Mouse (Mus musculus): ENCODE data around the gene Ankrd27. TPM values are rescaled to one million over a fixed set of nuclear protein-coding genes. Genes with fewer than 3 reads are reported as not detected.
A peak's percentile ranks its signal among the peaks of the same experiment; 100 is the strongest.

Ankrd27 gene
- polyA plus RNA-seq, 1 experiment from 2014 or later, result 41.7 TPM

- H3K9ac ChIP-seq, result peak overlapping the region; percentile 33
- H3K9me3 ChIP-seq (replicated peaks), result no peaks in the 10 kb centered on the region
- H3K27me3 ChIP-seq, result peaks cover 45% of the 10 kb centered on the region
- peaks cover 40% of the 10 kb centered on the region for H3K4me1 ChIP-seq
- no peak for ATAC-seq (ENCODE audit: insufficient number of reproducible peaks, low FRiP score, low TSS enrichment, low read depth)
- H3K36me3 ChIP-seq, result no peaks in the 10 kb centered on the region
- peak overlapping the region; percentile 82 for H3K4me3 ChIP-seq (replicated peaks)
- no peak overlapping the region for H3K27ac ChIP-seq (replicated peaks)
- peak overlapping the region; percentile 100 for H3K4me2 ChIP-seq (replicated peaks)
- WGBS, result under 1% methylated on average over 50 of the region's 50 CpGs
These were observed 1.3 kb upstream of the Ankrd27 start for GRCm38 (mm10) chr7:35584786-35585190.

- Histone ChIP-seq H3K27ac (replicated peaks) (peak within 1 kb of the TSS; percentile 81), H3K9me3 (replicated peaks) (no peaks in the 10 kb centered on the region), H3K4me1 (peaks cover 45% of the 10 kb centered on the region), H3K27me3 (peaks cover 45% of the 10 kb centered on the region), H3K9ac (peak within 1 kb of the TSS; percentile 66), H3K4me2 (replicated peaks) (peak within 1 kb of the TSS; percentile 100), H3K36me3 (no peaks in the 10 kb centered on the region), H3K4me3 (replicated peaks) (peak within 1 kb of the TSS; percentile 82)
- peak; percentile 76 for ATAC-seq (ENCODE audit: insufficient number of reproducible peaks, low FRiP score, low TSS enrichment, low read depth)
- WGBS, result under 1% methylated on average over 45 of the region's 45 CpGs
These were observed 621 bp upstream of the Ankrd27 start, which contains the start of gene Rgs9bp for GRCm38 (mm10) chr7:35585191-35586054. TSS of gene Rgs9bp (minus strand) at chr7:35585582.

GRCm38 (mm10) chr7:35586906-35587445, 932 bp downstream of the Ankrd27 start:
- 20% methylated on average over 15 of the region's 15 CpGs for WGBS
- peak overlapping the region; percentile 66 for H3K9ac ChIP-seq
- 0 out of 2 replicates have a peak overlapping the region, but pooled peaks have one; percentile 81 for H3K27ac ChIP-seq (replicated peaks)
- peak overlapping the region; percentile 82 for H3K4me3 ChIP-seq (replicated peaks)
- peak overlapping the region; percentile 100 for H3K4me2 ChIP-seq (replicated peaks)
- no peaks in the 10 kb centered on the region for H3K9me3 ChIP-seq (replicated peaks)
- peaks cover 32% of the 10 kb centered on the region for H3K27me3 ChIP-seq
- peaks cover 3% of the 10 kb centered on the region for H3K36me3 ChIP-seq
- peaks cover 53% of the 10 kb centered on the region for H3K4me1 ChIP-seq
- ATAC-seq (ENCODE audit: insufficient number of reproducible peaks, low FRiP score, low TSS enrichment, low read depth), result no peak

- WGBS, result 79% methylated on average over 5 of the region's 5 CpGs
- no peak overlapping the region for H3K27ac ChIP-seq (replicated peaks)
- 0 out of 2 replicates have a peak overlapping the region, but pooled peaks have one; percentile 1 for H3K4me2 ChIP-seq (replicated peaks)
- ATAC-seq (ENCODE audit: insufficient number of reproducible peaks, low FRiP score, low TSS enrichment, low read depth), result no peak
- no peak overlapping the region for H3K9ac ChIP-seq
- no peak overlapping the region for H3K4me3 ChIP-seq (replicated peaks)
- peaks cover 11% of the 10 kb centered on the region for H3K36me3 ChIP-seq
- H3K4me1 ChIP-seq, result peaks cover 53% of the 10 kb centered on the region
- no peaks in the 10 kb centered on the region for H3K9me3 ChIP-seq (replicated peaks)
- H3K27me3 ChIP-seq, result peaks cover 25% of the 10 kb centered on the region
These were observed 1.7 kb downstream of the Ankrd27 start for GRCm38 (mm10) chr7:35587728-35588127.

GRCm38 (mm10) chr7:35588680-35589428, 2.8 kb downstream of the Ankrd27 start:
- no peaks in the 10 kb centered on the region for H3K9me3 ChIP-seq (replicated peaks)
- H3K36me3 ChIP-seq, result peaks cover 22% of the 10 kb centered on the region
- H3K27me3 ChIP-seq, result peaks cover 14% of the 10 kb centered on the region
- H3K4me1 ChIP-seq, result peaks cover 53% of the 10 kb centered on the region
- H3K4me2 ChIP-seq (replicated peaks), result no peak overlapping the region
- 80% methylated on average over 9 of the region's 9 CpGs for WGBS
- H3K9ac ChIP-seq, result no peak overlapping the region
- no peak overlapping the region for H3K4me3 ChIP-seq (replicated peaks)
- ATAC-seq (ENCODE audit: insufficient number of reproducible peaks, low FRiP score, low TSS enrichment, low read depth), result no peak
- H3K27ac ChIP-seq (replicated peaks), result no peak overlapping the region

GRCm38 (mm10) chr7:35589485-35589884, 3.4 kb downstream of the Ankrd27 start:
- 64% methylated on average over 7 of the region's 7 CpGs for WGBS
- Histone ChIP-seq H3K9me3 (replicated peaks) (no peaks in the 10 kb centered on the region), H3K4me3 (replicated peaks) (no peak overlapping the region), H3K27me3 (peaks cover 8% of the 10 kb centered on the region), H3K4me1 (peaks cover 50% of the 10 kb centered on the region), H3K4me2 (replicated peaks) (no peak overlapping the region), H3K9ac (no peak overlapping the region), H3K36me3 (peaks cover 25% of the 10 kb centered on the region), H3K27ac (replicated peaks) (no peak overlapping the region)
- ATAC-seq (ENCODE audit: insufficient number of reproducible peaks, low FRiP score, low TSS enrichment, low read depth), result no peak

- Histone ChIP-seq H3K4me2 (replicated peaks) (peak overlapping the region; percentile 21), H3K27ac (replicated peaks) (peak overlapping the region; percentile 92), H3K9me3 (replicated peaks) (no peaks in the 10 kb centered on the region), H3K9ac (no peak overlapping the region), H3K36me3 (peaks cover 34% of the 10 kb centered on the region), H3K27me3 (no peaks in the 10 kb centered on the region), H3K4me1 (peaks cover 43% of the 10 kb centered on the region), H3K4me3 (replicated peaks) (no peak overlapping the region)
- peak; percentile 36 for ATAC-seq (ENCODE audit: insufficient number of reproducible peaks, low FRiP score, low TSS enrichment, low read depth)
- 37% methylated on average over 10 of the region's 10 CpGs for WGBS
These were observed 4.7 kb downstream of the Ankrd27 start for GRCm38 (mm10) chr7:35590731-35591191.

- WGBS, result 88% methylated on average over 5 of the region's 5 CpGs
- H3K4me3 ChIP-seq (replicated peaks), result no peak overlapping the region
- no peaks in the 10 kb centered on the region for H3K27me3 ChIP-seq
- H3K4me2 ChIP-seq (replicated peaks), result no peak overlapping the region
- no peaks in the 10 kb centered on the region for H3K9me3 ChIP-seq (replicated peaks)
- H3K4me1 ChIP-seq, result peaks cover 20% of the 10 kb centered on the region
- ATAC-seq (ENCODE audit: insufficient number of reproducible peaks, low FRiP score, low TSS enrichment, low read depth), result no peak
- H3K27ac ChIP-seq (replicated peaks), result no peak overlapping the region
- peaks cover 48% of the 10 kb centered on the region for H3K36me3 ChIP-seq
- H3K9ac ChIP-seq, result no peak overlapping the region
These were observed 8.3 kb downstream of the Ankrd27 start for GRCm38 (mm10) chr7:35594311-35594710.

GRCm38 (mm10) chr7:35599492-35599891, 13.4 kb downstream of the Ankrd27 start:
- H3K27ac ChIP-seq (replicated peaks), result no peak overlapping the region
- WGBS, result 84% methylated on average over 9 of the region's 9 CpGs
- ATAC-seq (ENCODE audit: insufficient number of reproducible peaks, low FRiP score, low TSS enrichment, low read depth), result no peak

GRCm38 (mm10) chr7:35600031-35600430, 14.0 kb downstream of the Ankrd27 start:
- ATAC-seq (ENCODE audit: insufficient number of reproducible peaks, low FRiP score, low TSS enrichment, low read depth), result no peak
- Histone ChIP-seq H3K9ac (no peak overlapping the region), H3K4me3 (replicated peaks) (no peak overlapping the region), H3K9me3 (replicated peaks) (no peaks in the 10 kb centered on the region), H3K27me3 (no peaks in the 10 kb centered on the region), H3K4me2 (replicated peaks) (no peak overlapping the region), H3K27ac (replicated peaks) (no peak overlapping the region), H3K36me3 (peaks cover 46% of the 10 kb centered on the region), H3K4me1 (0 out of 2 replicates have a peak, but pooled peaks cover 2% of the 10 kb centered on the region)
- WGBS, result 66% methylated on average over 10 of the region's 10 CpGs

More at GRCm38 (mm10) chr7:35599492-35599891, 13.4 kb downstream of the Ankrd27 start:
- Histone ChIP-seq H3K4me1 (0 out of 2 replicates have a peak, but pooled peaks cover 2% of the 10 kb centered on the region), H3K27me3 (no peaks in the 10 kb centered on the region), H3K9me3 (replicated peaks) (no peaks in the 10 kb centered on the region), H3K4me3 (replicated peaks) (no peak overlapping the region), H3K4me2 (replicated peaks) (no peak overlapping the region), H3K36me3 (peaks cover 49% of the 10 kb centered on the region), H3K9ac (no peak overlapping the region)

GRCm38 (mm10) chr7:35601106-35601505, 15.1 kb downstream of the Ankrd27 start:
- no peaks in the 10 kb centered on the region for H3K27me3 ChIP-seq
- H3K4me2 ChIP-seq (replicated peaks), result no peak overlapping the region
- peaks cover 39% of the 10 kb centered on the region for H3K36me3 ChIP-seq
- no peak for ATAC-seq (ENCODE audit: insufficient number of reproducible peaks, low FRiP score, low TSS enrichment, low read depth)
- no peaks in the 10 kb centered on the region for H3K9me3 ChIP-seq (replicated peaks)
- no peaks in the 10 kb centered on the region for H3K4me1 ChIP-seq
- H3K27ac ChIP-seq (replicated peaks), result no peak overlapping the region
- H3K9ac ChIP-seq, result no peak overlapping the region
- 84% methylated on average over 6 of the region's 6 CpGs for WGBS
- no peak overlapping the region for H3K4me3 ChIP-seq (replicated peaks)

All from embryonic facial prominence, embryonic 15.5 days (tissue).